Mouse (Mus musculus) layer of hippocampus, adult 2 months (tissue): ENCODE measurements at regions not wholly inside any gene's neighbourhood (a gene's known extent, or its start where the extent isn't known, plus 50 kb on each side); places are given as distances from the start of the nearest gene placed in this dataset.

ENCODE experiments used
- DNase-seq, 2 experiments: peaks; one replicate each; pipeline ENCODE4 v3.0.0; 2022; ENCODE audit warnings: low spot score in 2 of 2
- H3K27ac ChIP-seq: fragments of 200-600 bp; 2 replicates; pipeline ENCODE4 v1.8.1; 2022
- H3K4me3 ChIP-seq: fragments of 200-600 bp; 2 replicates; pipeline ENCODE4 v1.8.1; 2022; ENCODE audit warnings: mild to moderate bottlenecking
- CTCF ChIP-seq: fragments of 200-600 bp; conservative IDR thresholded peaks from 2 replicates; pipeline ENCODE4 v1.8.1; 2022; ENCODE audit warnings: antibody characterized with exemption, mild to moderate bottlenecking, moderate library complexity

DNA sequence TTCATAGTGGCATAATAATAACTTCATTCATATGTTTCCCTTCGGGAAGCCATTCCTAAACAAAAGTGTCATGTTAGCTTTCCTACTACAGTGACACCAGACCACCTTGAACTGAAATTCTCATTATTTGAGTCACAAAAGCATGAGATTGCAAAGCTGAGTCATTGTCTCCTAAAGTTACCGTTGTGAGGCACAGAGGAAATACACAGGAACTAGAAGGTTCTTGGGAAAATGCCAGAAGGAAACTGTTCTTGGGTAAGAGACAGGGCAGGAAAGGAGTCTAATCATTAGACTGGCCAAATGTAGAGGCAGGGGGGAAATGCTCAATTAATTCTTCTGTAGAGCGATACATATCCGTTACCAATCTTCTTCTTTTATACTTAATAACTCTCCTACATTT is 1110.4 kb upstream of the 4930412O13Rik start:
- no peak overlapping the region for H3K27ac ChIP-seq
- no peak for TF ChIP-seq CTCF
- H3K4me3 ChIP-seq: no peak overlapping the region
- DNase-seq: no peak

DNA sequence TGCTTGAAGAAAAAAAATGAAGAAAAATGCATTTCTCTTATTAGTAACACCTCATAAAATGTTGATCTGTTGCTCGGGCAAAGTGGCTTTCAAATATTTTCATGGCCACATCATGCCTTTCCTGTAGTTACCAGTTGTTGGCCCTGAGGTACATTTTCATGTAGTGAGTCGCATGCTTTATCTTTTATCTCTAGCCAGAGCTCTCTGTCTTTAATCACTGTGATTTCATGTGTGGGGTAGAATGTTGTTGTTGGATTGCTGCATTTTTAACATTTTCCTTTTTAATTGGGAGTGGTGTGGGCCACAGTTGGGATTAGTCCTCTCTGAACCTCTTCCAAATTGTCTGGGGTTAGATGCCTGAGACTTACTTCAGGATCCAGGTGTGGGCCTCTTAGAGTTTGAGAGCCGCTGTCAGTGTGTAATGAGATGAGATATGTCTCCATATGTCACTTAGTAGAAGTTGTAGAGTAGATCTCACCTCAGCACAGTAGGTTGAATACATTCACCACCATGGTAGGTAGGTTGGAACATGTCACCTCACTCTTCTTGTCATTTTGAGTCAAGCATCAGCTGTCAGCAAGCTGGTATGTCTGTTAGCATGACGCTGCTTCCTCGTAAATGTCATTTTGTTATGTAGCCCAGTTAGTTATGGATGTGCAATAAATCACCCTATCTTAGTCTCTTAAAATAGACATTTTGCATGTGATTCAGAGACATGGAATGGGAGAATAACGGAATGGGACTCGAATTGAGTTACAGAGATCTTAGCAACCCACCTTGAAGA is 1099.7 kb upstream of the 4930412O13Rik start:
- no peak overlapping the region for H3K27ac ChIP-seq
- no peak overlapping the region for H3K4me3 ChIP-seq
- no peak for DNase-seq
- TF ChIP-seq CTCF: no peak

DNA sequence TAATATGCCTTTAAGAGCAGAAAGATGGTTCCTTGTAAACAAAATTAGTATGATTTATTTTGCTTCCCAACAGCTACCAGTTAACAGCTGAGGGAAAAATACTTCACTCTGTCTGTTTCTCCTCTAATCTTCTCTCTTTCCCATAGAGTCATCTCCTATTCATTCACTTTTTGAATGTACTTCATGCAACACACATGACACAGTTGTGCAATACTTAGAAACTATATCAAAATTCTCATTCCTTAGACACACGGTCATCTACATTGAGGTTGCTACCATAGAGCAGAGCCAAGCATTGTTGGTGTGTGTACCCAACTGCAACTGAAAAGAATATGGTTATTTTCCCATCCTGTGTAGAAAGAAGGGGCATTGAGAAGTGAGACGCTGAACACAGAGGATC is 1098.8 kb upstream of the 4930412O13Rik start:
- Histone ChIP-seq H3K4me3 (no peak overlapping the region), H3K27ac (no peak overlapping the region)
- no peak for TF ChIP-seq CTCF
- no peak for DNase-seq

DNA sequence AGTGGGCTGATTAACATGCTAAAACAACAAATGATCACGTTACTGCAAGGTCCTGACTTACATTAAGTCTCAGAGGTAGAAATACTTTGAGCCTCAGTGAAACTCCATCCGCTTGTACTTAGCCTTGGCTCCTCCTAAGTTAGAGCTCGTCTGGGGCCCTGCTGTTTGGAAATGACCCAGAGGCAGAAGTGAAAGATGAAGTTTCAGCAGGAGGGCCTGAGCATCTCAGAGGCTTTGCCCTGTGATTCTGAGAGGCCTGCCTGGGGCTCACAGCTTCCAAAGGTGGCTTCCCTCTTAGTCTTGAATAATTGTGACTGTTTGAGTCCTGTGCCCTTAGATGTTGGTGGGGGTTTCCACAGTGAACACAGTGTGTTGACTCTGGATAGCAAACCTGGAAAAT is 1079.0 kb upstream of the 4930412O13Rik start:
- TF ChIP-seq CTCF: no peak
- Histone ChIP-seq H3K27ac (no peak overlapping the region), H3K4me3 (no peak overlapping the region)
- no peak for DNase-seq

DNA sequence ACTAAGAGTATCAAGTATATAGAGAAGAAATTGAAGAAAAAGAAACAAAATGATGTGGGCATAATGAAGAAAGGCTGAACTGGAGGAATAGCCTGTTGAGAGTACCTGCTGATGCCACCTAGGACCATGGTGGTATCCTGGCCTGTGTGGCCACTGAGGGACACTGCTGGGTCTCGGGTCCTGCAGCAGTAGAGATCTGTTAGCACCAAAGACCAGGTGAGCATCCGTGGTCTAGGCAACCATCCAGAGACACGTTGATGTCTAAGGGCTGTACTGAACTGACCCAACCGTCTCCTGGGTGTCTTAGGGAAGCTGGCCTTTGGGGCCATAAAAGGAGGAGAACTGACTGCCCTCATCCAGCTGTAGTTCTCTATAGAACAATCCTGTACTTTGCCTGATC is 1071.4 kb upstream of the 4930412O13Rik start:
- Histone ChIP-seq H3K4me3 (no peak overlapping the region), H3K27ac (no peak overlapping the region)
- no peak for TF ChIP-seq CTCF
- DNase-seq: no peak

DNA sequence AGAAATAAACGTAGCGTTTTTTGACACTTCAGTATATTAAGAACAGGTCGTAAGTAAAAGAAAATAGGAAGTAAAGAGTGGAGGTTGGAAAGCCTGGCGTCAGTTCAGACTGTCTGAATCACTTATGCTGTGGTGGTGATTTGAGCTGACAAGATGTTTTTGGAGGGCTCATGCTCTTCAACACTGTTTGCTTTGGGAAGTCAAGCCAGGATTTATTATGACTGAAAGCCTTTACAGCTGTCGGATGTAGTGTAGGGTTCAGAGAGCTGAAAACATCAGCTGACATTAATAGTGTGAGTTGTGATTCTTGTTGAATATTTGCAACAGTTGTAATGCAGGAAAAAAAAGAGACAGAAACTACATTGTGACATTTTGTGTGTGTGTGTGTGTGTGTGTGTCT is 1062.9 kb upstream of the 4930412O13Rik start:
- Histone ChIP-seq H3K4me3 (no peak overlapping the region), H3K27ac (no peak overlapping the region)
- no peak for TF ChIP-seq CTCF
- DNase-seq: no peak

DNA sequence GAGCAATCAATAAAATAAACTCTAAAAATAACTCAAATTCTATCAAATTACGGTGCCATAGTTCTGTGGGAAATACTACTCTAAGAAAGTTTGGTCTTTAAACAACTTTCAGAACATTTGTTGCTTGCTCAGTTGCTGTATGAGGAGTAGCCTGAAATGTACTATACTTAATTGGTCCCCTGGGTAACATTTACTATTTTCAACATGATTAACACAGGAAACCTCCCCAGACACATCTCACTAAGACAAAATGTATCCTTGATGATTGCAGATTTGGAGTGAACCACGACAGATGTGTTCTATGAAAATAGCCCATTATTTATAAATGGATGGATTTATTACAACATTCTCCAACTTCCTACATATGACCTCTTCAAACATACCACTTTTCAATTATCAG is 1055.6 kb upstream of the 4930412O13Rik start:
- H3K4me3 ChIP-seq: no peak overlapping the region
- no peak overlapping the region for H3K27ac ChIP-seq
- DNase-seq: no peak
- TF ChIP-seq CTCF: no peak
